Mouse (Mus musculus) hindbrain, embryonic 12.5 days (tissue): ENCODE measurements at regions not wholly inside any gene's neighbourhood (a gene's known extent, or its start where the extent isn't known, plus 50 kb on each side); places are given as distances from the start of the nearest gene placed in this dataset.

ENCODE experiments used
- ATAC-seq: fragments of 200-750 bp; cut with Nextera tagmentation; 2 replicates; pipeline ENCODE4 v1.8.0; 2017; ENCODE audit warnings: moderate TSS enrichment; ENCODE audit not compliant: low FRiP score
- H3K27ac ChIP-seq: fragments of 300-500 bp; sonication (generic); 2 replicates; pipeline ENCODE4 v1.5.1; 2016; ENCODE audit warnings: mild to moderate bottlenecking
- H3K27me3 ChIP-seq: fragments of 300-500 bp; sonication (generic); 2 replicates; pipeline ENCODE4 v1.6.1; 2016; ENCODE audit warnings: mild to moderate bottlenecking
- H3K36me3 ChIP-seq: fragments of 300-500 bp; sonication (generic); 2 replicates; pipeline ENCODE4 v1.6.1; 2016; ENCODE audit warnings: mild to moderate bottlenecking
- H3K4me1 ChIP-seq: fragments of 300-500 bp; sonication (generic); 2 replicates; pipeline ENCODE4 v1.6.1; 2016
- H3K4me2 ChIP-seq: fragments of 300-500 bp; sonication (generic); replicated peaks from 2 replicates; pipeline ENCODE4 v1.6.1; 2016; ENCODE audit warnings: mild to moderate bottlenecking
- H3K4me3 ChIP-seq: fragments of 300-500 bp; sonication (generic); 2 replicates; pipeline ENCODE4 v1.5.1; 2016; ENCODE audit warnings: mild to moderate bottlenecking
- H3K9ac ChIP-seq: fragments of 300-500 bp; sonication (generic); 2 replicates; pipeline ENCODE4 v1.6.1; 2016; ENCODE audit warnings: mild to moderate bottlenecking, moderate library complexity
- H3K9me3 ChIP-seq: fragments of 300-500 bp; sonication (generic); replicated peaks from 2 replicates; pipeline ENCODE4 v1.6.1; 2016; ENCODE audit warnings: mild to moderate bottlenecking
- WGBS: fragments of 180-500 bp; shearing (Covaris S2); methylation state at CpG from one replicate; pipeline ENCODE4 v1.1.7; 2016; 5-methylcytosine and 5-hydroxymethylcytosine counted together

GRCm38 (mm10) chr17:51526464-51526863, 306.6 kb downstream of the Satb1 start:
- no peaks in the 10 kb centered on the region for H3K36me3 ChIP-seq
- H3K9me3 ChIP-seq = no peaks in the 10 kb centered on the region
- H3K4me2 ChIP-seq = no peak overlapping the region
- H3K27ac ChIP-seq = no peak overlapping the region
- peak; percentile 54; the same call in 1 of the 2 replicates for ATAC-seq
- H3K9ac ChIP-seq = no peak overlapping the region
- 13% methylated on average over 5 of the region's 5 CpGs for WGBS
- H3K4me3 ChIP-seq = no peak overlapping the region
- no peaks in the 10 kb centered on the region for H3K4me1 ChIP-seq
- no peaks in the 10 kb centered on the region for H3K27me3 ChIP-seq

- Histone ChIP-seq H3K4me1 (no peaks in the 10 kb centered on the region), H3K4me3 (no peak overlapping the region), H3K27me3 (no peaks in the 10 kb centered on the region), H3K4me2 (no peak overlapping the region), H3K9ac (no peak overlapping the region), H3K36me3 (no peaks in the 10 kb centered on the region), H3K9me3 (no peaks in the 10 kb centered on the region), H3K27ac (no peak overlapping the region)
- 47% methylated on average over 4 of the region's 4 CpGs for WGBS
- no peak; the same call in 1 of the 2 replicates for ATAC-seq
Measured at GRCm38 (mm10) chr17:51526021-51526420, 307.1 kb downstream of the Satb1 start.

- WGBS = 41% methylated on average over 2 of the region's 2 CpGs
- H3K4me1 ChIP-seq = no peaks in the 10 kb centered on the region
- H3K9ac ChIP-seq = no peak overlapping the region
- no peaks in the 10 kb centered on the region for H3K9me3 ChIP-seq
- H3K27ac ChIP-seq = no peak overlapping the region
- no peak overlapping the region for H3K4me2 ChIP-seq
- no peak for ATAC-seq
- no peak overlapping the region for H3K4me3 ChIP-seq
- no peaks in the 10 kb centered on the region for H3K36me3 ChIP-seq
- no peaks in the 10 kb centered on the region for H3K27me3 ChIP-seq
Measured at GRCm38 (mm10) chr17:51525219-51525618, 307.9 kb downstream of the Satb1 start.

GRCm38 (mm10) chr17:51511917-51512316, 321.2 kb downstream of the Satb1 start:
- Histone ChIP-seq H3K9me3 (no peaks in the 10 kb centered on the region), H3K36me3 (no peaks in the 10 kb centered on the region), H3K4me1 (no peaks in the 10 kb centered on the region), H3K4me2 (no peak overlapping the region), H3K9ac (no peak overlapping the region), H3K27ac (no peak overlapping the region), H3K4me3 (no peak overlapping the region), H3K27me3 (no peaks in the 10 kb centered on the region)
- 73% methylated on average over 2 of the region's 2 CpGs for WGBS
- no peak for ATAC-seq

GRCm38 (mm10) chr17:51500751-51501150, 321.6 kb upstream of the Tbc1d5 start:
- Histone ChIP-seq H3K9ac (no peak overlapping the region), H3K4me3 (no peak overlapping the region), H3K27ac (no peak overlapping the region), H3K9me3 (no peaks in the 10 kb centered on the region), H3K4me2 (no peak overlapping the region), H3K27me3 (no peaks in the 10 kb centered on the region), H3K4me1 (no peaks in the 10 kb centered on the region), H3K36me3 (no peaks in the 10 kb centered on the region)
- no peak for ATAC-seq
- 69% methylated on average over 10 of the region's 10 CpGs for WGBS

- Histone ChIP-seq H3K4me1 (no peaks in the 10 kb centered on the region), H3K9ac (no peak overlapping the region), H3K4me2 (no peak overlapping the region), H3K9me3 (no peaks in the 10 kb centered on the region), H3K27ac (no peak overlapping the region), H3K27me3 (no peaks in the 10 kb centered on the region), H3K36me3 (no peaks in the 10 kb centered on the region), H3K4me3 (no peak overlapping the region)
- no peak for ATAC-seq
- WGBS = 81% methylated on average over 2 of the region's 2 CpGs
Measured at GRCm38 (mm10) chr17:51499541-51499940, 320.4 kb upstream of the Tbc1d5 start.

- Histone ChIP-seq H3K4me1 (no peaks in the 10 kb centered on the region), H3K27me3 (no peaks in the 10 kb centered on the region), H3K9me3 (no peaks in the 10 kb centered on the region), H3K4me3 (no peak overlapping the region), H3K27ac (no peak overlapping the region), H3K36me3 (no peaks in the 10 kb centered on the region), H3K9ac (no peak overlapping the region), H3K4me2 (no peak overlapping the region)
- no peak for ATAC-seq
- 64% methylated on average over 2 of the region's 2 CpGs for WGBS
Measured at GRCm38 (mm10) chr17:51495038-51495437, 315.9 kb upstream of the Tbc1d5 start.

GRCm38 (mm10) chr17:51489386-51489785, 310.2 kb upstream of the Tbc1d5 start:
- Histone ChIP-seq H3K9me3 (no peaks in the 10 kb centered on the region), H3K27me3 (no peaks in the 10 kb centered on the region), H3K4me2 (no peak overlapping the region), H3K9ac (no peak overlapping the region), H3K36me3 (no peaks in the 10 kb centered on the region), H3K4me3 (no peak overlapping the region), H3K27ac (no peak overlapping the region), H3K4me1 (no peaks in the 10 kb centered on the region)
- no peak for ATAC-seq
- 80% methylated on average over 3 of the region's 3 CpGs for WGBS

- Histone ChIP-seq H3K36me3 (no peaks in the 10 kb centered on the region), H3K27me3 (no peaks in the 10 kb centered on the region), H3K4me3 (no peak overlapping the region), H3K4me1 (no peaks in the 10 kb centered on the region), H3K9me3 (no peaks in the 10 kb centered on the region), H3K4me2 (no peak overlapping the region), H3K27ac (no peak overlapping the region), H3K9ac (no peak overlapping the region)
- no peak for ATAC-seq
- WGBS = 89% methylated on average over 3 of the region's 3 CpGs
Measured at GRCm38 (mm10) chr17:51487918-51488445, 308.8 kb upstream of the Tbc1d5 start.

- H3K9ac ChIP-seq = no peak overlapping the region
- ATAC-seq = no peak
- H3K4me1 ChIP-seq = no peaks in the 10 kb centered on the region
- no peak overlapping the region for H3K4me2 ChIP-seq
- peaks cover 5% of the 10 kb centered on the region for H3K9me3 ChIP-seq
- no peak overlapping the region for H3K27ac ChIP-seq
- no peaks in the 10 kb centered on the region for H3K36me3 ChIP-seq
- H3K27me3 ChIP-seq = no peaks in the 10 kb centered on the region
- no peak overlapping the region for H3K4me3 ChIP-seq
- WGBS = 85% methylated on average over 7 of the region's 7 CpGs
Measured at GRCm38 (mm10) chr17:51477810-51478209, 298.7 kb upstream of the Tbc1d5 start.

GRCm38 (mm10) chr17:51477404-51477803, 298.3 kb upstream of the Tbc1d5 start:
- Histone ChIP-seq H3K4me1 (no peaks in the 10 kb centered on the region), H3K4me3 (no peak overlapping the region), H3K36me3 (no peaks in the 10 kb centered on the region), H3K27me3 (no peaks in the 10 kb centered on the region), H3K9ac (no peak overlapping the region), H3K9me3 (peaks cover 5% of the 10 kb centered on the region), H3K4me2 (no peak overlapping the region), H3K27ac (no peak overlapping the region)
- 90% methylated on average over 8 of the region's 8 CpGs for WGBS
- ATAC-seq = no peak

GRCm38 (mm10) chr17:51462137-51462880, 283.2 kb upstream of the Tbc1d5 start:
- Histone ChIP-seq H3K4me1 (peaks cover 11% of the 10 kb centered on the region; the same call in 1 of the 2 replicates), H3K9ac (no peak overlapping the region), H3K27me3 (no peaks in the 10 kb centered on the region; the same call in 1 of the 2 replicates), H3K27ac (no peak overlapping the region), H3K4me2 (peak overlapping the region; percentile 37), H3K9me3 (no peaks in the 10 kb centered on the region), H3K36me3 (no peaks in the 10 kb centered on the region), H3K4me3 (no peak overlapping the region)
- 31% methylated on average over 5 of the region's 5 CpGs for WGBS
- peak; percentile 54; the same call in 1 of the 2 replicates for ATAC-seq

- no peaks in the 10 kb centered on the region; the same call in 1 of the 2 replicates for H3K27me3 ChIP-seq
- H3K9me3 ChIP-seq = no peaks in the 10 kb centered on the region
- no peak overlapping the region for H3K4me3 ChIP-seq
- peaks cover 11% of the 10 kb centered on the region; the same call in 1 of the 2 replicates for H3K4me1 ChIP-seq
- peak overlapping the region; percentile 37 for H3K4me2 ChIP-seq
- no peak overlapping the region for H3K27ac ChIP-seq
- 48% methylated on average over 14 of the region's 14 CpGs for WGBS
- no peak for ATAC-seq
- H3K9ac ChIP-seq = no peak overlapping the region
- H3K36me3 ChIP-seq = no peaks in the 10 kb centered on the region
Measured at GRCm38 (mm10) chr17:51461248-51461647, 282.1 kb upstream of the Tbc1d5 start.
